Mouse (Mus musculus): Measurements from ENCODE around the gene Racgap1. TPM values are rescaled to one million over a fixed set of nuclear protein-coding genes. Genes with fewer than 3 reads are reported as not detected.

Racgap1 gene
- total RNA-seq, 2 experiments from 2014 or later = 13.6 TPM

GRCm38 (mm10) chr15:99592177-99592576 is 59.3 kb downstream of the Racgap1 start:
- DNase-seq (ENCODE audit: low spot score in 2 of 2) = no peak

- DNase-seq (ENCODE audit: low spot score in 2 of 2) = no peak
Measured at GRCm38 (mm10) chr15:99590429-99591084, 60.9 kb downstream of the Racgap1 start, which contains the start of gene Aqp5. Gene Aqp5 (plus strand): TSS chr15:99590782.

DNA sequence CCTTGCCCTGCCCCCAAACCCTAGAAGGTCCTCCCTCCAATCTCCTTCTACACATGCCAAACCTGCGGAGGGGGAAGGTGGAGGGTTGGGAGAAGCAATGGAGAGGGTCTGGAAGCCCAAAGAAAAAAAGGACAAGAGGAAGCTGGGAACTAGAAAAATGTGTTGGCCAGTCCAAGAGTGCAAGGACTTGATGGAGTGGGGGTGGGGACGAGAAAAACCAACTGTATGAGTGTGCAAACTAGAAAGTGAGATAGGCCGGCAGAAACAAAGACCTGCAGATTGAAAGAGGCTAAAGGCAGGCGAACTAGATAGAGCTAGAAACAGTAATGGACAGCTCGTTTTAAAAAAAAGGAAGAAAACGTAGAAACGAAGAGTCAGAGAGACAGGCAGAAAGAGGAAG is 61.8 kb downstream of the Racgap1 start:
- no peak for DNase-seq (ENCODE audit: low spot score in 2 of 2)

DNA sequence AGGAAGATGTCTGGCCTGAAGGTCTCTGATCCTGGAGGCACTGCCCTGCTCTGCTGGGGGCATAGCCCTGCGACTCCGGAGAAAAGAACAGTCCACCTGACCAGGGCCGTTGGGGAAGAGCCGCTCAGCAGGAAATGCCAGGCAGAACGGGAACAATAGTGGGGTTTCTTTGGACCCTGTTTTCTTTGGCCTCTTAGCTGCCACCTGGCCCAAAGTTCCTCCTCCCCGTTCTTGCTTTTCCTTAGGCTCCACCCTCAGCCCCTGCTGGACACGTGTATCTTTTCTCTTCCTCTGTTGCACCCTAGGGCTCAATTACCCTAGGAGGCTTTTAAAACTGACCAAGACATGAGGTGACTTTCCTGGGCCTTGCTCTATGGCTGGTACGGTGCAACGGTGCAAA is 62.2 kb downstream of the Racgap1 start:
- no peak for DNase-seq (ENCODE audit: low spot score in 2 of 2)

GRCm38 (mm10) chr15:99586525-99586924 is 64.9 kb downstream of the Racgap1 start:
- DNase-seq (ENCODE audit: low spot score in 2 of 2) = no peak

- DNase-seq (ENCODE audit: low spot score in 2 of 2) = no peak
Measured at GRCm38 (mm10) chr15:99585741-99586140, 65.7 kb downstream of the Racgap1 start.

- DNase-seq (ENCODE audit: low spot score in 2 of 2) = no peak
Measured at GRCm38 (mm10) chr15:99584407-99585202, 66.9 kb downstream of the Racgap1 start.

- DNase-seq (ENCODE audit: low spot score in 2 of 2) = no peak
Measured at GRCm38 (mm10) chr15:99583463-99584344, 67.8 kb downstream of the Racgap1 start.

GRCm38 (mm10) chr15:99578802-99579485 is 72.5 kb downstream of the Racgap1 start, which contains the start of gene Aqp2:
Gene Aqp2 (plus strand): TSS chr15:99579055.
- DNase-seq (ENCODE audit: low spot score in 2 of 2) = no peak

Other genes starting within 250 kb of the Racgap1 start
- 10 to 100 TPM; 32.5 to 38.1 TPM for gene Nckap5l, start 193.9 kb downstream of the Racgap1 start, total RNA-seq (2021)
- gene Bcdin3d, start 176.9 kb downstream of the Racgap1 start, total RNA-seq (2021) = 1 to 10 TPM; 5.1 to 5.5 TPM
- gene Faim2, start 123.5 kb downstream of the Racgap1 start, total RNA-seq (2021) = 100 to 1,000 TPM in 1 of 2 experiments, 10 to 100 TPM in 1; 98.1 to 101 TPM
- gene Aqp2, start 72.6 kb downstream of the Racgap1 start, total RNA-seq (2021) = not detected
- under 1 TPM; 0.32 to 0.62 TPM for gene Aqp5, start 60.9 kb downstream of the Racgap1 start, total RNA-seq (2021)
- gene Aqp6, start 50.3 kb downstream of the Racgap1 start, total RNA-seq (2021) = not detected
- gene Asic1, start 18.7 kb upstream of the Racgap1 start, total RNA-seq (2021) = 10 to 100 TPM; 50.7 to 54.6 TPM
- gene Smarcd1, start 50.5 kb upstream of the Racgap1 start, total RNA-seq (2021) = 10 to 100 TPM; 89.4 to 94.3 TPM
- 1 to 10 TPM; 1.5 to 2.2 TPM for gene Gm17349, start 53.8 kb upstream of the Racgap1 start, total RNA-seq (2021)
- 10 to 100 TPM; 35.3 to 39.3 TPM for gene Gpd1, start 65.9 kb upstream of the Racgap1 start, total RNA-seq (2021)
- gene Cox14, start 74.0 kb upstream of the Racgap1 start, total RNA-seq (2021) = 100 to 1,000 TPM in 1 of 2 experiments, 10 to 100 TPM in 1; 97.4 to 107 TPM
- gene Cers5, start 121.2 kb upstream of the Racgap1 start, total RNA-seq (2021) = 10 to 100 TPM; 39.0 to 44.3 TPM
- gene Lima1, start 223.8 kb upstream of the Racgap1 start, total RNA-seq (2021) = 10 to 100 TPM; 15.3 to 15.5 TPM